8 mouse cellular contexts compared by ENCODE assay signal in the genomic region with DNA sequence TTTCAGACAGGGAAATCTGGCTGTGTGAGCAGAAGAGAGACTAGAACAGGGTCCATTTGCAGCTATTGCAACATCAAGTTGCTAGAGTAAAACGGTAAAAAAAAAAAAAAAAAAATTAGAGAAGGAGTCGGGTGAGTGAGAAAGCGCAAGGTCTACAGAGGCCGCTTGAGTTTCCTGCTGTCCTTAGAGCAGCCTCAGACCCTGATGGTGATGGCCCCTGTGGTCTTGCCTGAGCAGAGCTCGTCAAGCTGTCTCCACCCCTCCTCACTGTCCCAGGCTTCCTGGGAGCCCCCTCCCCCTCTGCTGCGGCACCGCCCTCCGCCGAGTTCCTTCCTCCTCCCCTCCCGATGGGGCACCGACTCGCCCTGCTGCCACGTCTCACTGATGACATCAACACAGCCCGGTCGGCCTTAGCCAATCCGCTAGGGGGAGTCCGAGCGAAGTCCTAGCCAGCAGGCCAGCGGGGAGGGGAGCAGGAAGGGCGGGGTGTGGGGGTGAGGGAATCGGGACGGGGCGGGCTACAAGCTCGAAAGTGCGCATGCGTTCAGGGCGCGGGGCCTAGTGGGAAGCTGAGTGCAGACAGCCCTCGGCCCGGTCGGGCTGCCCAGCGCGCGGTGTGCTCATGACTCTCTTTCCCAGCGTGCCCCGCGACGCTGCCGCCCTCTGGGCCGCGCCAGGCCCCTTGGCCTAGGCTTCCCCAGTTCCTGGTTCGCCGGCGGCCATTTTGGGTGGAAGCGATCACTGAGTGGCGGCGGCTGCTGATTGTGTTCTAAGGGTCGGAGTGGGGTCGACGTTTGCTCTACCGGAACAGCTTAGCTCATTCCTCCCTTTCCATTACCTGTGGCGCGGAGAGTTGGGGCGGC. TPM values are rescaled to one million over a fixed set of nuclear protein-coding genes. Genes with fewer than 3 reads are reported as not detected.
DNase-seq lines count a peak whose midpoint lies in the region; ATAC-seq and TF ChIP-seq lines count a peak whose summit lies in the region.

A gene (plus strand): TSS at position 720 of the 863 bp plus-strand sequence.

- H3K36me3 ChIP-seq in ES-Bruce4 (ENCODE audit: control insufficient read depth, insufficient read depth, low read length, poor library complexity, severe bottlenecking), result peaks cover 12% of the 10 kb centered on the region
- peaks cover 4% of the 10 kb centered on the region; the same call in 1 of the 2 replicates for H3K36me3 ChIP-seq in forebrain, embryonic 13.5 days (ENCODE audit: poor library complexity, severe bottlenecking)
- peaks cover 7% of the 10 kb centered on the region; the same call in 1 of the 2 replicates for H3K36me3 ChIP-seq in liver, postnatal 0 days (replicated peaks; ENCODE audit: insufficient read depth, low read length)
- H3K36me3 ChIP-seq in neural tube, embryonic 14.5 days (ENCODE audit: control insufficient read depth, insufficient read depth, low read length), result no peaks in the 10 kb centered on the region

- peak; percentile 100 for DNase-seq in heart, postnatal 10 days
- DNase-seq in large intestine, adult 2 months (ENCODE audit: low read depth, low spot score), result peak; percentile 98
- DNase-seq in liver, postnatal 0 days, result peak; percentile 100
- DNase-seq in testis, postnatal 10 days (ENCODE audit: low spot score), result peak; percentile 100

- peaks cover 4% of the 10 kb centered on the region for H3K4me1 ChIP-seq in ES-Bruce4 (ENCODE audit: control insufficient read depth, insufficient read depth, low read length)
- peaks cover 35% of the 10 kb centered on the region for H3K4me1 ChIP-seq in forebrain, embryonic 13.5 days
- H3K4me1 ChIP-seq in liver, postnatal 0 days (ENCODE audit: insufficient read depth), result peaks cover 15% of the 10 kb centered on the region
- H3K4me1 ChIP-seq in neural tube, embryonic 14.5 days (ENCODE audit: control insufficient read depth, insufficient read depth, low read length), result peaks cover 22% of the 10 kb centered on the region

- H3K27me3 ChIP-seq in ES-Bruce4 (ENCODE audit: control insufficient read depth, insufficient read depth, low read length, poor library complexity, severe bottlenecking), result no peaks in the 10 kb centered on the region
- H3K27me3 ChIP-seq in forebrain, embryonic 13.5 days, result no peaks in the 10 kb centered on the region
- no peaks in the 10 kb centered on the region for H3K27me3 ChIP-seq in liver, postnatal 0 days (ENCODE audit: insufficient read depth, low read length)
- H3K27me3 ChIP-seq in neural tube, embryonic 14.5 days (ENCODE audit: control insufficient read depth, insufficient read depth, low read length), result no peaks in the 10 kb centered on the region

- H3K4me3 ChIP-seq in ES-Bruce4 (ENCODE audit: low read depth, low read length), result peak within 1 kb of the TSS; percentile 83
- peak within 1 kb of the TSS; percentile 100 for H3K4me3 ChIP-seq in forebrain, embryonic 13.5 days
- H3K4me3 ChIP-seq in liver, postnatal 0 days (ENCODE audit: low read depth, low read length), result peak within 1 kb of the TSS; percentile 97
- peak within 1 kb of the TSS; percentile 99 for H3K4me3 ChIP-seq in neural tube, embryonic 14.5 days (ENCODE audit: low read depth, low read length)

- peak within 1 kb of the TSS; percentile 65 for H3K4me2 ChIP-seq in forebrain, embryonic 13.5 days
- peak within 1 kb of the TSS; percentile 76 for H3K4me2 ChIP-seq in liver, postnatal 0 days (ENCODE audit: low read depth, low read length)
- peak within 1 kb of the TSS; percentile 91 for H3K4me2 ChIP-seq in neural tube, embryonic 14.5 days (ENCODE audit: low read depth, low read length)

- WGBS in forebrain, embryonic 13.5 days, result under 1% methylated on average over 50 of the region's 54 CpGs
- WGBS in large intestine, adult 2 months, result 1% methylated on average over 53 of the region's 54 CpGs
- 2% methylated on average over 42 of the region's 54 CpGs for WGBS in liver, postnatal 0 days (ENCODE audit: insufficient replicate concordance)
- WGBS in neural tube, embryonic 14.5 days, result under 1% methylated on average over 53 of the region's 54 CpGs

- H3K9ac ChIP-seq in ES-Bruce4 (ENCODE audit: low read depth, poor library complexity, severe bottlenecking), result peak within 1 kb of the TSS; percentile 99
- peak within 1 kb of the TSS; percentile 98 for H3K9ac ChIP-seq in forebrain, embryonic 13.5 days
- H3K9ac ChIP-seq in liver, postnatal 0 days (replicated peaks), result peak within 1 kb of the TSS; percentile 100
- peak within 1 kb of the TSS; percentile 97 for H3K9ac ChIP-seq in neural tube, embryonic 14.5 days (replicated peaks; ENCODE audit: low read depth, low read length)

- intact Hi-C loops in heart, postnatal 10 days (cut with DNase I), result loop anchor here (2.0 to 5.0 kb wide), 3 partner anchors 68 to 201 kb away; a partner anchor contains a TSS

- H3K9me3 ChIP-seq in ES-Bruce4 (replicated peaks; ENCODE audit: control insufficient read depth, insufficient read depth, low read length, poor library complexity, severe bottlenecking), result no peaks in the 10 kb centered on the region
- H3K9me3 ChIP-seq in forebrain, embryonic 13.5 days (replicated peaks), result no peaks in the 10 kb centered on the region
- H3K9me3 ChIP-seq in liver, postnatal 0 days (ENCODE audit: low read length), result no peaks in the 10 kb centered on the region
- no peaks in the 10 kb centered on the region for H3K9me3 ChIP-seq in neural tube, embryonic 14.5 days (ENCODE audit: control insufficient read depth, low read length)

- peak within 1 kb of the TSS; percentile 91 for H3K27ac ChIP-seq in ES-Bruce4 (ENCODE audit: insufficient read depth, low read length)
- peak within 1 kb of the TSS; percentile 96 for H3K27ac ChIP-seq in forebrain, embryonic 13.5 days
- H3K27ac ChIP-seq in liver, postnatal 0 days (ENCODE audit: low read depth), result peak within 1 kb of the TSS; percentile 99
- H3K27ac ChIP-seq in neural tube, embryonic 14.5 days (ENCODE audit: low read depth, low read length), result peak within 1 kb of the TSS; percentile 97

- TF ChIP-seq CTCF in ES-Bruce4 (IDR thresholded peaks at IDR 0.05; ENCODE audit: low read depth, low read length), result peak; percentile 68
- peak; percentile 93 for TF ChIP-seq CTCF in liver, postnatal 0 days (IDR thresholded peaks at IDR 0.05; ENCODE audit: low read depth)

- peak; percentile 96 for TF ChIP-seq POLR2A in ES-Bruce4 (IDR thresholded peaks at IDR 0.05; ENCODE audit: insufficient read depth, low read length)

- peak; percentile 78 for TF ChIP-seq EP300 in ES-Bruce4 (IDR thresholded peaks at IDR 0.05; ENCODE audit: insufficient read depth, low read depth, low read length)
- peak; percentile 2; the same call in 1 of the 2 replicates for TF ChIP-seq EP300 in liver, postnatal 0 days (IDR thresholded peaks at IDR 0.05; ENCODE audit: low read depth)

- ATAC-seq in cerebellum, adult (ENCODE audit: insufficient number of reproducible peaks, low FRiP score, low TSS enrichment), result peak; percentile 96
- peak; percentile 99 for ATAC-seq in forebrain, embryonic 13.5 days
- ATAC-seq in liver, postnatal 0 days, result peak; percentile 93
- ATAC-seq in neural tube, embryonic 14.5 days (ENCODE audit: low read depth), result peak; percentile 99

RNA-seq across cellular contexts. Expression of the gene that starts here (rescaled TPM):
- polyA plus RNA-seq in ES-Bruce4 (2011; ENCODE audit: insufficient read depth, insufficient read length, low read depth, missing spikeins), result 396 and 407 TPM in 2 replicates
- 275 and 300 TPM in 2 replicates for polyA plus RNA-seq in forebrain, embryonic 13.5 days (2015; fragmentation: Nextera tagmentation; extraction: Ambion mirVana)
- total RNA-seq in heart, postnatal 10 days (2021), result 100 to 1,000 TPM; 163 to 167 TPM
- 78.2 and 80.0 TPM in 2 replicates for polyA plus RNA-seq in large intestine, adult 2 months (2012; rRNA removed)
- 141 and 143 TPM in 2 replicates for polyA plus RNA-seq in liver, postnatal 0 days (2015; fragmentation: Nextera tagmentation; extraction: Ambion mirVana)
- 303 and 313 TPM in 2 replicates for polyA plus RNA-seq in neural tube, embryonic 14.5 days (2014; fragmentation: Nextera tagmentation; extraction: Ambion mirVana)

Comparison
In these comparisons a context has a peak if more than half of its experiments do, and no peak if none do; other contexts are left out.
1. Peak in every context shown above with its lines: DNase-seq, ATAC-seq, H3K4me3 ChIP-seq and H3K27ac ChIP-seq.